ENCODE assay signal across 6 mouse cellular contexts in the genomic region with DNA sequence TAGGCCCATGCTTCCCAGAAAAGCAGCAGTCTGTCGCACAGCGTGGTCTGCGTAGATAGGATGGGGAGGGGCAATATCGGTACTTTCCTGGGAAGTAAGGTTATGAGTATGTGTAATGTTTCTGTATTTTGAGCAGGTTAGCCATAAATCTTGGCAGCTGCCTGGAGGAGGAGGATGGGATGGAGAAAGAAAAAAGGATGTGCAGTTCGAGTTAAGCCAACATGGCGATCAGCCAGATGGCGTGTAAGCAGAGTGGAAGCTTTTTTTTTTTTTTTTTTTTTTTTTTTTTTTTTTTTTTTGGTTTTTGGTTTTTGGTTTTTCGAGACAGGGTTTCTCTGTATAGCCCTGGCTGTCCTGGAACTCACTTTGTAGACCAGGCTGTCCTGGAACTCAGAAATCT.
A peak's percentile ranks its signal among the peaks of the same experiment; 100 is the strongest.
DNase-seq lines count a peak whose midpoint lies in the region; TF ChIP-seq lines count a peak whose summit lies in the region.
"Not testable (repeated sequence)": the region's sequence is repeated elsewhere in the genome, so short reads cannot be mapped to it uniquely, and the experiment has no call there.

No protein-coding gene starts in this region.

- not testable (repeated sequence) for H3K4me3 ChIP-seq in ES-E14 (ENCODE audit: insufficient read depth in 1 of 2, low read depth in 1 of 2, low read length in 2 of 2, poor library complexity in 1 of 2, severe bottlenecking in 1 of 2); heart, embryonic 10.5 days

- H3K27me3 ChIP-seq in heart, embryonic 10.5 days (ENCODE audit: insufficient read depth, poor library complexity, severe bottlenecking): not testable (repeated sequence)

- H3K36me3 ChIP-seq in ES-E14 (ENCODE audit: control insufficient read depth, insufficient read depth, low read length, poor library complexity, severe bottlenecking); heart, embryonic 10.5 days: not testable (repeated sequence)

- WGBS in heart, embryonic 10.5 days: 88% methylated on average over 8 of the region's 8 CpGs

- not testable (repeated sequence) for H3K9ac ChIP-seq in ES-E14 (ENCODE audit: insufficient read depth, low read depth, low read length, poor library complexity, severe bottlenecking)

- peak; percentile 49 for DNase-seq in 3134 (ENCODE audit: extremely low read depth, insufficient read length, low spot score)
- peak; percentile 57 for DNase-seq in 3T3-L1 (ENCODE audit: low read depth, low spot score)
- not testable (repeated sequence) for DNase-seq in ES-E14 (ENCODE audit: low read depth, low spot score); heart, embryonic 10.5 days (ENCODE audit: low spot score)
- peak; percentile 64 for DNase-seq in NIH3T3 (ENCODE audit: low read depth)
- peak; percentile 68 for DNase-seq in heart, adult 11 months

- not testable (repeated sequence) for H3K9me3 ChIP-seq in ES-E14 (ENCODE audit: control insufficient read depth, insufficient read depth, low read depth, low read length); heart, embryonic 10.5 days

- not testable (repeated sequence) for H3K27ac ChIP-seq in ES-E14 (ENCODE audit: insufficient read depth, low read depth, low read length, poor library complexity, severe bottlenecking)
- H3K27ac ChIP-seq in heart, embryonic 10.5 days: peak overlapping the region; percentile 16; the same call in 1 of the 2 replicates

- not testable (repeated sequence) for H3K4me1 ChIP-seq in ES-E14 (ENCODE audit: control insufficient read depth in 2 of 2, insufficient read depth in 2 of 2, low read length in 2 of 2, poor library complexity in 1 of 2)
- H3K4me1 ChIP-seq in heart, embryonic 10.5 days: peaks cover 35% of the 10 kb centered on the region

- in situ Hi-C loops in ES-E14 (cut with MboI; ENCODE audit: low sequenced_read_pairs in 2 of 2, unreplicated experiment in 2 of 2): not testable (repeated sequence)

TF ChIP-seq in ES-E14, 5 proteins besides CTCF, POLR2A, EP300 and RAD21:
- peak; percentile 77; the same call in 1 of the 2 replicates for TF ChIP-seq ZNF384 (IDR thresholded peaks at IDR 0.05; ENCODE audit: low read depth, low read length)
